Mouse (Mus musculus) midbrain, postnatal 0 days (tissue): ENCODE results near the gene Rab42. TPM values are rescaled to one million over a fixed set of nuclear protein-coding genes. Genes with fewer than 3 reads are reported as not detected.
"Not testable (repeated sequence)": the region's sequence is repeated elsewhere in the genome, so short reads cannot be mapped to it uniquely, and the experiment has no call there.

Source experiments
- ATAC-seq: fragments of 200-750 bp; cut with Nextera tagmentation; 2 replicates; pipeline ENCODE4 v1.8.0; 2017; ENCODE audit warnings: moderate number of reproducible peaks, mild to moderate bottlenecking, moderate TSS enrichment, moderate library complexity; ENCODE audit not compliant: low FRiP score
- DNase-seq: peaks from one replicate; pipeline ENCODE4 v3.0.0-alpha.2; 2015; ENCODE audit warnings: low spot score
- H3K27ac ChIP-seq: fragments of 300-500 bp; sonication (generic); 2 replicates; pipeline ENCODE4 v1.5.1; 2014; ENCODE audit warnings: low read depth, mild to moderate bottlenecking, low read length, mixed read lengths
- H3K27me3 ChIP-seq: fragments of 300-500 bp; sonication (generic); 2 replicates; pipeline ENCODE4 v1.6.1; 2014; ENCODE audit warnings: low read length, control low read depth, mixed read lengths; ENCODE audit not compliant: insufficient read depth
- H3K36me3 ChIP-seq: fragments of 300-500 bp; sonication (generic); 2 replicates; pipeline ENCODE4 v1.6.1; 2014; ENCODE audit warnings: low read length, control low read depth, mixed read lengths; ENCODE audit not compliant: insufficient read depth
- H3K4me1 ChIP-seq: fragments of 300-500 bp; sonication (generic); 2 replicates; pipeline ENCODE4 v1.6.1; 2014; ENCODE audit warnings: mild to moderate bottlenecking, control low read depth, antibody characterized with exemption, low read length, mixed read lengths; ENCODE audit not compliant: insufficient read depth
- H3K4me2 ChIP-seq: fragments of 300-500 bp; sonication (generic); 2 replicates; pipeline ENCODE4 v1.6.1; 2014; ENCODE audit warnings: low read depth, mild to moderate bottlenecking, low read length, mixed read lengths; ENCODE audit not compliant: poor library complexity, severe bottlenecking
- H3K4me3 ChIP-seq: fragments of 300-500 bp; sonication (generic); 2 replicates; pipeline ENCODE4 v1.5.1; 2014; ENCODE audit warnings: low read depth, mild to moderate bottlenecking, low read length, moderate library complexity
- H3K9ac ChIP-seq: fragments of 300-500 bp; sonication (generic); replicated peaks from 2 replicates; pipeline ENCODE4 v1.6.1; 2014; ENCODE audit warnings: mild to moderate bottlenecking, low read length, moderate library complexity, mixed read lengths; ENCODE audit not compliant: poor library complexity, severe bottlenecking
- H3K9me3 ChIP-seq: fragments of 300-500 bp; sonication (generic); 2 replicates; pipeline ENCODE4 v1.6.1; 2016; ENCODE audit warnings: low read length, control low read depth
- CTCF ChIP-seq: IDR thresholded peaks from 2 replicates; pipeline ENCODE4 v1.5.1; 2016; ENCODE audit warnings: antibody characterized with exemption, mild to moderate bottlenecking
- WGBS: fragments of 180-500 bp; shearing (Covaris S2); extraction: QIAGEN DNeasy Blood & Tissue Kit; methylation state at CpG from one replicate; pipeline ENCODE4 v1.1.7; 2014; 5-methylcytosine and 5-hydroxymethylcytosine counted together
- polyA plus RNA-seq: library from polyadenylated mRNA; unstranded; fragments of >200 nt; fragmentation: Nextera tagmentation; extraction: Ambion mirVana; gene quantifications from 2 replicates; pipeline ENCODE4 v1.2.1, GENCODE M21; 2015
- total RNA-seq: library from RNA; depleted of rRNA; stranded (reverse); fragments of >200 nt; gene quantifications from 2 replicates; pipeline ENCODE4 v1.2.3, GENCODE M21; 2014

Gene Rab42
- total and polyA plus RNA-seq, 2 experiments from 2014 or later, result 3.3 to 4.2 TPM

DNA sequence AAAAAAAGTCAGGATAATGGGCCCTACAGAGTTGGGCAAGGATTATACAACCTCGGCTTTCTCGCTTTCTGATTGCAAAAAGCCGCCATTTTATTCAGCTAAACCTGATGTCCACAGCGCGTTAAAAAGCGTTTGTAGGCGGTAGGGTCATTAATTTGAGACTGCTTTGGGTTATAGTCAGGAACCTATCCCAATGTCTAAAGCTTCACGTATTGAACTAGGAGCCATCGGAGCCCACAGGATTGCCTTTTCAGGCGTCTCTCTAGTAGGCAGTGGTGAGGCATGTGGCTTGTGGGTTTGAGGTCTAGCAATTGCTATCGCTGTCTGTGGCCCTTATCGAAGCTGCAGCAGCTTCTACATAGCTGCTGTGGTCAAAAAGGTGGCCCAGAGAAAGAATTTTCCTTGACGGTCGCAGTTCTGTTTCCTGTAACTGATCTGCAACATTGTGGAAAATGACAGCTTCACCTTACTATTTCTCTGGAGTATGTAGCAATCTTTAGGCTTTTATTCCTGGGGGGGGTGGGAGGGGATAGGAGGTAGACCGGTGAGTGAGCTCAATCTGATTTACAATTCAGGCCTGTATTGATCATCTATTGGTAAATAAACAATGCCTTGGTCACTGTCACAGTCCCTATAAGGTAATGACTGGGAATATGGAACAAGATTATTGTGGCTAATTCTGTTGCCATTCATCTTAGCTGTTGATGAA is 6.1 kb upstream of the Rab42 start:
- H3K27me3 ChIP-seq, result no peaks in the 10 kb centered on the region
- DNase-seq (peak; percentile 43), ATAC-seq (no peak; the same call in 1 of the 2 replicates)
- H3K9ac ChIP-seq, result peak overlapping the region; percentile 86
- H3K4me2 ChIP-seq, result peak overlapping the region; percentile 62
- H3K36me3 ChIP-seq, result peaks cover 23% of the 10 kb centered on the region
- no peak for TF ChIP-seq CTCF
- peak overlapping the region; percentile 95 for H3K27ac ChIP-seq
- WGBS, result under 1% methylated on average over 15 of the region's 15 CpGs
- H3K4me3 ChIP-seq, result peak overlapping the region; percentile 62
- no peaks in the 10 kb centered on the region; the same call in 1 of the 2 replicates for H3K4me1 ChIP-seq
- H3K9me3 ChIP-seq, result no peaks in the 10 kb centered on the region

GRCm38 (mm10) chr4:132308437-132309139 is 5.4 kb upstream of the Rab42 start:
- WGBS, result under 1% methylated on average over 41 of the region's 41 CpGs
- peak overlapping the region; percentile 62 for H3K4me2 ChIP-seq
- no peak; the same call in 1 of the 2 replicates for TF ChIP-seq CTCF
- H3K4me1 ChIP-seq, result no peaks in the 10 kb centered on the region; the same call in 1 of the 2 replicates
- peak overlapping the region; percentile 95 for H3K27ac ChIP-seq
- peak; percentile 97 for DNase-seq
- peak; percentile 90 for ATAC-seq
- no peaks in the 10 kb centered on the region for H3K9me3 ChIP-seq
- H3K36me3 ChIP-seq, result peaks cover 17% of the 10 kb centered on the region
- H3K4me3 ChIP-seq, result peak overlapping the region; percentile 62
- H3K27me3 ChIP-seq, result no peaks in the 10 kb centered on the region
- H3K9ac ChIP-seq, result peak overlapping the region; percentile 86

DNA sequence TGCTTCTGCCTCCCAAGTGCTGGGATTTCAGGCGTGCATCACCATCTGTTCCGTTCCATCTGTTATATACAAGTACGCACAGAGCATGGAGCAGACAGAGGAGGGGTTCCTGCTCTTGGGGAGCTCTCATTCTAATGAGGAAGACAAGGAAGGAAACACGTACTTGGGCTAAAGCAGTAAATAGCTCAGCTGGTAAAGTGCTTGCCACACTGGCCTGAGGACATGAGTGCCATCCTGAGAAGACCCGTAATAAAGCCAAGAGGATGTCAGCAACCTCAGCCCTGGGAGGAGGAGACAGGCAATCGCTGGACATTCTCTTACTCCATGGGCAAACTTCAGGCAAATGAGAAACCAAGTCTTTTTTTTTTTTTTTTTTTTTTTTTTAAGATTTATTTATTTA is 2.8 kb upstream of the Rab42 start:
- H3K36me3 ChIP-seq, result peaks cover 5% of the 10 kb centered on the region; the same call in 1 of the 2 replicates
- no peak overlapping the region for H3K9ac ChIP-seq
- H3K4me1 ChIP-seq, result no peaks in the 10 kb centered on the region; the same call in 1 of the 2 replicates
- no peaks in the 10 kb centered on the region for H3K27me3 ChIP-seq
- H3K4me2 ChIP-seq, result no peak overlapping the region
- H3K9me3 ChIP-seq, result no peaks in the 10 kb centered on the region
- H3K27ac ChIP-seq, result no peak overlapping the region
- no peak for DNase-seq
- no peak overlapping the region for H3K4me3 ChIP-seq
- no peak for TF ChIP-seq CTCF
- no peak for ATAC-seq
- 76% methylated on average over 6 of the region's 6 CpGs for WGBS

- no peak overlapping the region for H3K27ac ChIP-seq
- DNase-seq (no peak), ATAC-seq (no peak)
- H3K9ac ChIP-seq, result no peak overlapping the region
- H3K9me3 ChIP-seq, result no peaks in the 10 kb centered on the region
- H3K4me1 ChIP-seq, result no peaks in the 10 kb centered on the region; the same call in 1 of the 2 replicates
- H3K27me3 ChIP-seq, result no peaks in the 10 kb centered on the region
- no peak for TF ChIP-seq CTCF
- no peak overlapping the region for H3K4me2 ChIP-seq
- H3K36me3 ChIP-seq, result no peaks in the 10 kb centered on the region; the same call in 1 of the 2 replicates
- 91% methylated on average over 8 of the region's 8 CpGs for WGBS
- H3K4me3 ChIP-seq, result no peak overlapping the region
Observed at GRCm38 (mm10) chr4:132305276-132305675, 2.1 kb upstream of the Rab42 start.

GRCm38 (mm10) chr4:132303484-132303883 is 299 bp upstream of the Rab42 start:
- not testable (repeated sequence) for DNase-seq, H3K27me3 ChIP-seq, ATAC-seq, H3K27ac ChIP-seq, H3K4me1 ChIP-seq, H3K9me3 ChIP-seq, H3K36me3 ChIP-seq
- H3K4me2 ChIP-seq, result peak overlapping the region; percentile 46
- peak overlapping the region; percentile 29 for H3K4me3 ChIP-seq
- peak overlapping the region; percentile 25 for H3K9ac ChIP-seq
- 53% methylated on average over 6 of the region's 6 CpGs for WGBS
